Mouse (Mus musculus): Measurements from ENCODE around the gene Acsm1. TPM values are rescaled to one million over a fixed set of nuclear protein-coding genes. Genes with fewer than 3 reads are reported as not detected.

Gene Acsm1
- polyA plus RNA-seq, 1 experiment = not detected

DNA sequence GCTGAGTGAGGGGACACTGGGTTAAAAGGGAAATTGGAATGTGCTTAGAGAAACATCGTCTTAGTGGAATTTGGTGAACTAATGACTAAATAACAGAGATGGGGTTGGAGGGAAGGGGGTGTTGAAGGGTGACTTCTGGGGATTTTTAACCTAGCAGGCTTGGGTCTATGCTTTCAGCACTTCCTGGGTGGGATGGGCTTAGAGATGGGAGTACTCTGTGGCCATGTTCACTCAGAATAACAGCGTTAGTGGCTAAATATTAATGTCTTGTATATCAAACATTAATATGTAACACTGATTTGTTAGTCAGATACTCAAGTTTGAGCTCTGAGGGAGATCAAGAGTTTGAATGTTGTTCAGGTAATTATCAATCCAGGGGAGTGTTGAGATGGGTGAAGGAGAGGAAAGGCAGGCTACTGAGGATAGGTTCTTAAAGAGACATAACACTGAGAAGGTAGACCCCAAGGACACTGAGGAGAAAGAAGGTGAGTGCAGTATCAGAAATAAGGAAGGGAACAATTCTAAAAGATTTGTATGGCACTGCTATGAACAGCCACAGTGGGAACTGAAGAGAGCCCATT, 1.8 kb upstream of the Acsm1 start:
- Histone ChIP-seq H3K4me3 (replicated peaks) (no peak overlapping the region), H3K36me3 (replicated peaks; ENCODE audit: low read length) (no peaks in the 10 kb centered on the region), H3K27me3 (replicated peaks) (no peaks in the 10 kb centered on the region), H3K4me1 (no peaks in the 10 kb centered on the region), H3K9me3 (no peaks in the 10 kb centered on the region)
- TF ChIP-seq GATA1 (IDR thresholded peaks at IDR 0.05; ENCODE audit: borderline replicate concordance, low read length) = no peak
- no peak for TF ChIP-seq FLI1 (IDR thresholded peaks at IDR 0.05; ENCODE audit: low read length)

DNA sequence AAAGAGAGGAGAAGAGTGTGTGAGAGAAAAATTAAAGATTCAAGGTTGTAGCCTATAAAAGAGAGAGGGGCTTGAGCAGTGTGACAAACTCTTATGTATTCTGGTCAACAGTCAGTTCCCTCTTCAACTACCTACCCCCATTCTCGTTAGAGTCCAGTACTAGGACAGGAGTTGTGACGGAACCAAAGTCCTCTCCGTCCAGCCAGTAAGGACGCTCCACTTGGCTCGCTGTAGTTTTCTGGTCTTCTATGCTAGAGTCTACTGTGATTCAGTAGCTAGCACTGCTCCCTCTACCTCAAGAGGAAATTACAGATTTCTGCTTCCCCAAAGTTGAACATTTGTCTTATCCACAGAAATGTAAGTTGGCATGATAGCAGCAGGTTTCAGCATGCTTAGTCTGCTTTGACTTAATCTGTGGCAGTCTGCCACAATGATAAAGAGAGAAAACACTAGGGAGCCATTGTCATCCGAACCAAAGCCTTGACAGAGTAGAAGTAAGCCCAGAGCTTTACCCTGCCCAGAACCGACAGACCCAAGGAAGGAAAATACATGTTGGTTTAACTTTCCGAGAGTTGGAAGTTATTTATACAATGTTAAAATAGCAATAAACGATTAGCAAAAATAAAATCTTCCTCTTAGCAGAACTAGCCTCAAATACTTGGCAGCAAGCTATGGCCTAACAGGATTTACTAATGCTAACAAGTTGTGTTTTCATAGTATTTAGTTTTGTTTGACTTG, 731 bp upstream of the Acsm1 start:
- no peaks in the 10 kb centered on the region for H3K27me3 ChIP-seq (replicated peaks)
- no peaks in the 10 kb centered on the region for H3K4me1 ChIP-seq
- no peak for TF ChIP-seq GATA1 (IDR thresholded peaks at IDR 0.05; ENCODE audit: borderline replicate concordance, low read length)
- TF ChIP-seq FLI1 (IDR thresholded peaks at IDR 0.05; ENCODE audit: low read length) = no peak
- no peak overlapping the region for H3K4me3 ChIP-seq (replicated peaks)
- H3K36me3 ChIP-seq (replicated peaks; ENCODE audit: low read length) = no peaks in the 10 kb centered on the region
- H3K9me3 ChIP-seq = no peaks in the 10 kb centered on the region

DNA sequence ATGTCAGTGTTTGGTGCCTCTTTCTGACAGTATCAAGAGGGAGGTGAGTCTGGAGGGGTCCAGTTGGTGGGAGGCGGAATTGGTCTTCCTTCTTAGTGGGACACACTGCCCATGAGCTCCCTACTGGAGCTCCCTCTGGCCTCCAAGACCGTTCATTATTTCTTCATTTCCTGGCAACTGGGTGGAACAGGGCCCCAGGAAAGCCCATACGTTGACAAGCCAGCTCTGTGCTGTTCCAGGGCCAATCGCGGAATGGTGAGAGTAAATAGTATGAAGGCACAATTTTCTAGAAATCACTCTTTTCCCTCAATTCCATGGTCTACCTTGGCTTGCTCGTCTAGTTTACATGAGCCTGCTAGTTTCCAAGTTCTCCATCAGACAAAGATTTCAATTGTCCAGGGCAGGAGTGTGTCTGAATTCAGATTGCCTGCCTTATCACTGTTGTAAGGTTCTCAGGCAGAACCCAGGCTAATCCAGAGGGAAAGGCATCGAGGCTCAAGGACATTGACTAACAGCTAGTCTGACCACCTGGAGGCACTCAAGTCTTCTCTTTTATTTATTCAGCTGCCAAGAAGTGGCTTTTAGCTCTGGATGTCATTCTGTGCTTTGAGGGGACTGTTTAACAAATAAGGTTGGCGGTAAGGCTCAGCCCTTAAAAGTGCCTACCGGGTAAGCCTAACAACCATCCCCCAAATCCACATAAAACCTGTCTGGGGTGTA, 1.1 kb downstream of the Acsm1 start:
- Histone ChIP-seq H3K9me3 (no peaks in the 10 kb centered on the region), H3K36me3 (replicated peaks; ENCODE audit: low read length) (no peaks in the 10 kb centered on the region), H3K4me1 (no peaks in the 10 kb centered on the region), H3K4me3 (replicated peaks) (no peak overlapping the region), H3K27me3 (replicated peaks) (no peaks in the 10 kb centered on the region)
- TF ChIP-seq FLI1 (IDR thresholded peaks at IDR 0.05; ENCODE audit: low read length) = no peak
- no peak for TF ChIP-seq GATA1 (IDR thresholded peaks at IDR 0.05; ENCODE audit: borderline replicate concordance, low read length)

DNA sequence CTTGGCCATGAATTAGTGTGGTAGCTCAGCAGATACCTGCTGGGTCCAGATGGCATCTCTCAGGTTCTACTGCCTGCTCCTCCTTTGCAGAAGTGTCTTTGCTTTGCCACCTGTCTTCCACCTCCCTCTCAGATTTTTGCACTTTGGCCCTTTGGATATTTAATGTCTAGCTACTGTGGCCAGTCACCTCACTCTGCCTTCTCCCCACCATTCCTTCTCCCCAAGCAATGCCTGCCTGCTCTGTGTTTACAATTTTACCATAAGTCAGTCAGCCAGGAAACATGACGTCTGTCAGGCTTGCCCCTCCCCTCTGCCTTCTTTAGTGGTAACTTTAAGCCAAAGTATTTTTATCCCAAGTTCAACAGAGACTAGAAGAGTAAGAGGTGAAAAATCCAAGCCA, 9.7 kb downstream of the Acsm1 start:
- no peak overlapping the region for H3K4me3 ChIP-seq (replicated peaks)
- H3K4me1 ChIP-seq = no peaks in the 10 kb centered on the region
- H3K9me3 ChIP-seq = no peaks in the 10 kb centered on the region
- TF ChIP-seq FLI1 (IDR thresholded peaks at IDR 0.05; ENCODE audit: low read length) (no peak), GATA1 (IDR thresholded peaks at IDR 0.05; ENCODE audit: borderline replicate concordance, low read length) (no peak)
- no peaks in the 10 kb centered on the region for H3K36me3 ChIP-seq (replicated peaks; ENCODE audit: low read length)
- H3K27me3 ChIP-seq (replicated peaks) = no peaks in the 10 kb centered on the region

DNA sequence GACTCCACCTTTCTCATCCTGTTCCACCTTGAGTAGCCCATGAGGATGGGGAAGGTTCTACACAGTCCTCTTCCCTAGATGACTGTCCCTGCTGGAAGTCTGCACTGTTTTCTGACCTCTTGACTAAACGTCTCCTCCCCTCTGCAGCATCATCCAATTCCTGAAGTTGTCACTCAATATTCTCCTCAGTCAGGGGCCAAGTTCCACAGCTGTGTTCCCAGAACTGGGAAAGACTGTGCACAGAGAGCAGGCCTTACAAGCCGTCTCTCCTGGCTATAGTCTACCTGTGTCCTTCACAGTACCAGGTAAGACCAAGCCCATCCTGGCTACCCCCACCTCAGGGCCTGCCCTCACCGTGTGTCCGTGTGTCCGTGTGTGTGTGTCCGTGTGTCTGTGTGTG, 10.8 kb downstream of the Acsm1 start:
- no peaks in the 10 kb centered on the region for H3K4me1 ChIP-seq
- H3K4me3 ChIP-seq (replicated peaks) = no peak overlapping the region
- TF ChIP-seq FLI1 (IDR thresholded peaks at IDR 0.05; ENCODE audit: low read length) = no peak
- no peak for TF ChIP-seq GATA1 (IDR thresholded peaks at IDR 0.05; ENCODE audit: borderline replicate concordance, low read length)
- no peaks in the 10 kb centered on the region for H3K9me3 ChIP-seq
- no peaks in the 10 kb centered on the region for H3K36me3 ChIP-seq (replicated peaks; ENCODE audit: low read length)
- H3K27me3 ChIP-seq (replicated peaks) = no peaks in the 10 kb centered on the region

- no peaks in the 10 kb centered on the region for H3K9me3 ChIP-seq
- no peaks in the 10 kb centered on the region for H3K27me3 ChIP-seq (replicated peaks)
- TF ChIP-seq FLI1 (IDR thresholded peaks at IDR 0.05; ENCODE audit: low read length) (no peak), GATA1 (IDR thresholded peaks at IDR 0.05; ENCODE audit: borderline replicate concordance, low read length) (no peak)
- H3K36me3 ChIP-seq (replicated peaks; ENCODE audit: low read length) = no peaks in the 10 kb centered on the region
- H3K4me3 ChIP-seq (replicated peaks) = no peak overlapping the region
- no peaks in the 10 kb centered on the region for H3K4me1 ChIP-seq
Observed at GRCm38 (mm10) chr7:119618209-119618935, 11.5 kb downstream of the Acsm1 start.

- H3K4me1 ChIP-seq = no peaks in the 10 kb centered on the region
- TF ChIP-seq FLI1 (IDR thresholded peaks at IDR 0.05; ENCODE audit: low read length) = no peak
- H3K9me3 ChIP-seq = no peaks in the 10 kb centered on the region
- H3K4me3 ChIP-seq (replicated peaks) = no peak overlapping the region
- H3K36me3 ChIP-seq (replicated peaks; ENCODE audit: low read length) = no peaks in the 10 kb centered on the region
- H3K27me3 ChIP-seq (replicated peaks) = no peaks in the 10 kb centered on the region
Observed at GRCm38 (mm10) chr7:119620157-119620556, 13.3 kb downstream of the Acsm1 start.

DNA sequence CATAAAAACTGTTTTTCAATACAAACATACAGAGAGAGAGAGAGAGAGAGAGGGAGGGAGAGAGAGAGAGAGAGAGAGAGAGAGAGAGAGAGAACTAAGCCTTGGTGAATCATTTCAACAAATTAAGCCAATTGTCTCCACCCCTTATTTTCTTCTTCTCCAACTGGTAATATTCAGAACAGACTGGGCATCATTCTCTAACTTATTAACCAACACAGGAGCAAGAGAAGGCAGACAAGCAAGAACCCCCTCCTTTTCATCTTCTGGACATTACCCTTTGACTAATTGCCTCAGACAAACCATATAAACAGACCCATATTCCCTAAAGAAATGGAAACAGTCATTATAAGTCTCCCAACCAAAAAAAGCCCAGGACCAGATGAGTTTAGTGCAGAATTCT, 31.9 kb downstream of the Acsm1 start:
- no peaks in the 10 kb centered on the region for H3K36me3 ChIP-seq (replicated peaks; ENCODE audit: low read length)
- no peaks in the 10 kb centered on the region for H3K4me1 ChIP-seq
- H3K9me3 ChIP-seq = no peaks in the 10 kb centered on the region
- H3K27me3 ChIP-seq (replicated peaks) = no peaks in the 10 kb centered on the region
- H3K4me3 ChIP-seq (replicated peaks) = no peak overlapping the region
- TF ChIP-seq FLI1 (IDR thresholded peaks at IDR 0.05; ENCODE audit: low read length) = no peak
- TF ChIP-seq GATA1 (IDR thresholded peaks at IDR 0.05; ENCODE audit: borderline replicate concordance, low read length) = no peak

DNA sequence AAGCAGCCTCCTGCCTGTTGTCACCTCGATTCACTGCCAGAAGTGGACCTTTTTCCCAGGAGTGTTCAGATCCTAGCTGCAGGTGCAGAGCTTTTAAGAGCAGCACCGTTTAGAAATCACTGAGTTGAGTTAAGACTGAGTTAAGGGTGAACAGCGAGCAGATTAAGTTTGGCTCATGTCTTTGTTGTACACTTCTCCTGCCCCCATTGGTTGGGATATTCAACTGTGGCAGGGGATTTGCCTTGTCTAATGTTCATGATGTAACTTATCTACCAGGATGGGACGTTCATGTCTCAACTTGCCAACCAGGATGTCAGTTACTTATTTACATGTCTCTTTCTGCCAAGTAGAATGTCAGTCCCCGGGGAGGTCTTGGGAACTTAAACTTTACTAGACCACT, 35.5 kb downstream of the Acsm1 start:
- Histone ChIP-seq H3K4me3 (replicated peaks) (no peak overlapping the region), H3K9me3 (no peaks in the 10 kb centered on the region), H3K27me3 (replicated peaks) (no peaks in the 10 kb centered on the region), H3K4me1 (no peaks in the 10 kb centered on the region), H3K36me3 (replicated peaks; ENCODE audit: low read length) (no peaks in the 10 kb centered on the region)
- TF ChIP-seq FLI1 (IDR thresholded peaks at IDR 0.05; ENCODE audit: low read length) = no peak
- TF ChIP-seq GATA1 (IDR thresholded peaks at IDR 0.05; ENCODE audit: borderline replicate concordance, low read length) = no peak
